9 mouse cellular contexts compared by ENCODE assay signal in genomic region chr2:4561196-4561595, GRCm38 (mm10).
DNase-seq lines count a peak whose midpoint lies in the region; ATAC-seq lines count a peak whose summit lies in the region.
"Had no signal": no experiment of that assay in that cellular context is flagged by ENCODE, and none has a peak within 500 bp of the region (broad histone marks: within the 10 kb centered on the region; RNA-seq: fewer than 3 reads in every experiment).

No protein-coding gene starts in this region.

- peak overlapping the region; percentile 59 for H3K4me3 ChIP-seq in heart, embryonic 12.5 days
- peak overlapping the region; percentile 60 for H3K4me3 ChIP-seq in brown adipose tissue, adult 24 weeks (ENCODE audit: insufficient read depth, low read depth, low read length)
- H3K4me3 ChIP-seq in megakaryocyte, embryonic 14.5 days (replicated peaks) = peak overlapping the region; percentile 98

- peak overlapping the region; percentile 81 for H3K4me2 ChIP-seq in heart, embryonic 12.5 days

- no peaks in the 10 kb centered on the region for H3K9me3 ChIP-seq in heart, embryonic 12.5 days (replicated peaks)
- H3K9me3 ChIP-seq in megakaryocyte, embryonic 14.5 days = no peaks in the 10 kb centered on the region

- H3K27ac ChIP-seq in heart, embryonic 12.5 days (ENCODE audit: poor library complexity, severe bottlenecking) = peak overlapping the region; percentile 98
- no peak overlapping the region for H3K27ac ChIP-seq in brown adipose tissue, adult 24 weeks (replicated peaks; ENCODE audit: low read depth, low read length)

- H3K27me3 ChIP-seq in heart, embryonic 12.5 days (replicated peaks) = no peaks in the 10 kb centered on the region
- no peaks in the 10 kb centered on the region for H3K27me3 ChIP-seq in megakaryocyte, embryonic 14.5 days (replicated peaks)
- H3K27me3 ChIP-seq: CH12.LX had no signal

- ATAC-seq in heart, embryonic 12.5 days (ENCODE audit: insufficient number of reproducible peaks, low FRiP score) = peak; percentile 81
- ATAC-seq in hematopoietic stem cell, adult 5-6 weeks (replicated peaks in 1 of 2; ENCODE audit: insufficient read depth in 1 of 2, low FRiP score in 2 of 2, low TSS enrichment in 1 of 2, low read depth in 1 of 2, poor library complexity in 2 of 2, severe bottlenecking in 2 of 2) = peak; percentile 14 to 29; a peak in 1 of 4 replicates

- H3K9ac ChIP-seq in heart, embryonic 12.5 days = peak overlapping the region; percentile 78

- no peak for DNase-seq in heart, adult 9 months (ENCODE audit: low spot score in 2 of 2)
- no peak for DNase-seq in urinary bladder, adult 2 months (ENCODE audit: low spot score)
- DNase-seq in natural killer cell, adult 2 months (ENCODE audit: low spot score in 2 of 2) = no peak
- DNase-seq in lung, postnatal 36 days = no peak

- peaks cover 74% of the 10 kb centered on the region for H3K4me1 ChIP-seq in heart, embryonic 12.5 days (replicated peaks)
- peaks cover 15% of the 10 kb centered on the region; the same call in 1 of the 2 replicates for H3K4me1 ChIP-seq in brown adipose tissue, adult 24 weeks (ENCODE audit: control insufficient read depth, insufficient read depth, insufficient read length, low read length)
- peaks cover 81% of the 10 kb centered on the region for H3K4me1 ChIP-seq in megakaryocyte, embryonic 14.5 days

- WGBS in heart, embryonic 12.5 days = 6% methylated on average over 5 of the region's 5 CpGs

- H3K36me3 ChIP-seq in heart, embryonic 12.5 days = peaks cover 9% of the 10 kb centered on the region
- peaks cover 39% of the 10 kb centered on the region for H3K36me3 ChIP-seq in megakaryocyte, embryonic 14.5 days (replicated peaks; ENCODE audit: low read length)
